Mouse (Mus musculus) right cerebral cortex, postnatal 10 days (tissue): Measurements from ENCODE around the gene Acvr1b.

Experiments
- DNase-seq, 2 experiments: peaks; one replicate each; pipeline ENCODE4 v3.0.0; 2021; ENCODE audit warnings: low spot score in 2 of 2

The Acvr1b gene

GRCm38 (mm10) chr15:101228866-101229590 is 55.2 kb downstream of the Acvr1b start:
- DNase-seq, result no peak

DNA sequence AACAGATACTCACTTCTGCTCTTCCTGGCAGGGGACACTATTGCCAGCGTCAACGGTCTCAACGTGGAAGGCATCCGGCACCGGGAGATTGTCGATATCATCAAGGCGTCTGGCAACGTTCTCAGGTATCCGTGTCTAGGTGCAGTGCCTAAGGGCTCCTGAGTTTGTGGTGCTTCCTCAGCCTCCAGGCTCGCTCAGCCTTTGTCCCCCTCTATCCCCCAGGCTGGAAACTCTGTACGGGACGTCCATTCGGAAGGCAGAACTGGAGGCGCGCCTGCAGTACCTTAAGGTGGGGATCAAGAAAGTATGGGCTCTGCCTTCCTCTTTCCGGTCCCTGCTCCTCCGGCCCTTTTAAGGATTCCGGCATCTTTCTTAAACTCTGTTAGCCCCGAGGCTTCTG is 56.6 kb downstream of the Acvr1b start:
- no peak for DNase-seq

DNA sequence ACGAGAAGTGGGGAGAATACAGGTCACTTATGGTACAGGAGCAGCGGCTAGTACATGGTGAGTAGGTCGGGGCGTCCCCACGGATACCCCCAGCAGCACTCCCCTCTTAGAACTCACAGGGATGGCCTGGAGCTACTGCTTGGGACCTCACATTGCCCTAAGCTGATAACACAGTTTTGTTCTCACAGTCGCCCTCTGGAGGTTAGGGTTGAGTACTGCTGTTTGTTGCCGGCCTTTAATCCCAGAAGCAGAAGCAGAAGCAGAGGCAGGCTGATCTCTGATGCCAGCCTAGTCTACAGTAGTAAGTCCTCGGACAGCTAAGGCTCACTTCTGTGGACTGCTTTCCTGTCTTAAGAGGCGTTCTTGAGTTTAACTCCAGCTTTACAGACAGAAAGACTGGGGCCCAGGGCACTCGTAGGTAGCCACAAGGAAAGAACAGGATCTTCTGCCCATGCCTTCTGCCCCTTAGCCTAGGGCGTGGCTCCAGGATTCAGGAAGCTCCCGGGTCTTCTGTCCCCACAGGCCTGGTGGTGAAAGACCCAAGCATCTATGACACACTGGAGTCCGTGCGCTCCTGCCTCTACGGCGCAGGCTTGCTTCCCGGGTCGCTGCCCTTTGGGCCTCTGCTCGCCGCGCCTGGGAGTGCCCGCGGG is 57.3 kb downstream of the Acvr1b start:
- no peak for DNase-seq

DNA sequence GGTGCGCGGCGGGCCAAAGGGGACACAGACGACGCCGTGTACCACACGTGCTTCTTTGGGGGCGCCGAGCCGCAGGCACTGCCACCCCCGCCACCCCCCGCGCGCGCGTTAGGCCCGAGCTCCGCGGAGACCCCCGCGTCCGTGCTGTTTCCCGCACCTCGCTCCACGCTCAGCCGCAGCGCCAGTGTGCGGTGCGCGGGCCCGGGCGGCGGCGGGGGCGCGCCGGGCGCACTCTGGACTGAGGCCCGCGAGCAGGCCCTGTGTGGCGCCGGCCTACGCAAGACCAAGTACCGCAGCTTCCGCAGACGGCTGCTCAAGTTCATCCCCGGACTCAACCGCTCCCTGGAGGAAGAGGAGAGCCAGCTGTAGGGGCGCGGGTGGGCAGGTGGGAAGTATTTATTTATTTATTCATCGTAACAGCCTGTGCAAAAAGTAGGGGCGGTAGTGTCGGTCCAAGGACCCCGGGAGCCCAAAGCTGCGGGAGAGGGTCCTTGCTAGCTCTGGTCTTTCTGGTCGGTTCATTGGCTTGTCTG is 57.8 kb downstream of the Acvr1b start:
- no peak for DNase-seq

DNA sequence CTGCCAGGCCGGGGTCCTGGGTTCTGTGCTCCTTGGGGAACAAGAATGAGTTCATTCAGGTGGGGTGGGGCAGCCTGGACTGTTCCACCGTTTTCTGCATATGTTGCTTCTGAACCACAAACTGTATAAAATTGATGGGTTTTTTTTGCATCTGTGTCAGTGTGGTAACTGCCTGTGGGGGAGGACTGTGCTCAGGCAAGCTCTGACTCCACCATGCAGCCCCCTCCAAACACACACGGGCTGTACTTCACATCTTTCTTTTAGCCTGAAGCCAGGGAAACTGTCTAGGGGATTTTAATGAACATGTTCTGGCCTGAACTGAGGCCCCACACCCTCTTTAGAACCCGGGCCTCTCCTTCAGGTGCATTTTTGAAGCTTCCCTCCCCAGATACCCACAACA is 58.7 kb downstream of the Acvr1b start:
- no peak for DNase-seq

- no peak for DNase-seq
These were observed 59.3 kb downstream of the Acvr1b start for GRCm38 (mm10) chr15:101233183-101233582.

- no peak for DNase-seq
These were observed 59.9 kb downstream of the Acvr1b start for GRCm38 (mm10) chr15:101233641-101234275.

GRCm38 (mm10) chr15:101234611-101235341 is 60.9 kb downstream of the Acvr1b start:
- no peak for DNase-seq

GRCm38 (mm10) chr15:101235342-101235698 is 61.5 kb downstream of the Acvr1b start:
- no peak for DNase-seq

DNA sequence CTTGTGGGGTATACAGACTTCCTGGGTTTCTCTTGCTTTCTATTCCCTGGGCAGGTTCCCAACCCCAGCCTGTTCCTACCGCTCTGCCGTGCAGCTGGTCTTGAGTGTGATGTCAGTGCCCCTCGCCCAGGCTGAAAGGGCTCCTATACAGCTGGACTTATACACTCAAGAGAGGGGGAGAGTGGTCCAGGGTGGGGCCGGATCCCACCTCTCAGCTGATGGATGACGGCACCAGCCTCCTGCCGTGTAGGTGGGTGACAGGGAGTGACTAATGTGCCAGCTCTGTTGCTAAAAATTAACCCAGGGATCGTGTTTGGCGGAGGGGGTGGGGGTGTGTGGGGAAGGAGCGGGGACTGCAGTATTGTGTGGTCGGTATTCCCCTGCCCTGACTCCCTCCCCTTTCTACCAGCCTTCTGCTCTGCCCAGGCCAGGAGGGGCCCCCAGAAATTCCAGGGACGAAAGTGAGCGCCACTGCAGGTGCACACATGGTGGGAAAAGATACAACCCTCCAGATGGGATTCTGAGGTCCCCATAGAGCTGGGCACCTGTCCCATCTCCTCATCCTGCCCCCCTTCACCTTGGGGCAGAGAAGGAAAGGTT is 62.0 kb downstream of the Acvr1b start:
- peak; percentile 68 to 73 for DNase-seq

DNA sequence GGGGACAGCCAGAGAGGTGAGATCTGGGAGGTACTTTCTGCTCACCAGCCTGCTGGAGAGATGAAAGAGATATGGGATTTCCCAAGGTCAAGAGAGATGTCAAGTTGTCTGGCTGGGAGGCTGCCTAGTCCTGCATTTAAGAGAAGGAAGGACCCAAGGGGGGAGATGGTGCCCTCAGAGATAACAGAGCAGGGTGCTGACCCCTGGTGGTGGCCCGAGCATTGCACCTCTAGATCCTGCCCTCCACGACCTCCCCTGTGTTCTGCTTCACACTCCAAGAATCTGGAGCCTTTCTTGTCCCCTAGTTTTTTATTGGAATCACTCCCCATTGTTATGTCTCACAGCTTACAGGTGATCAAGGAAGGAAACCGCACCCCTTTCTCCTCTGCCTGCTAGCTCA is 63.0 kb downstream of the Acvr1b start:
- peak in 1 of 2 experiments; percentile 63 for DNase-seq

DNA sequence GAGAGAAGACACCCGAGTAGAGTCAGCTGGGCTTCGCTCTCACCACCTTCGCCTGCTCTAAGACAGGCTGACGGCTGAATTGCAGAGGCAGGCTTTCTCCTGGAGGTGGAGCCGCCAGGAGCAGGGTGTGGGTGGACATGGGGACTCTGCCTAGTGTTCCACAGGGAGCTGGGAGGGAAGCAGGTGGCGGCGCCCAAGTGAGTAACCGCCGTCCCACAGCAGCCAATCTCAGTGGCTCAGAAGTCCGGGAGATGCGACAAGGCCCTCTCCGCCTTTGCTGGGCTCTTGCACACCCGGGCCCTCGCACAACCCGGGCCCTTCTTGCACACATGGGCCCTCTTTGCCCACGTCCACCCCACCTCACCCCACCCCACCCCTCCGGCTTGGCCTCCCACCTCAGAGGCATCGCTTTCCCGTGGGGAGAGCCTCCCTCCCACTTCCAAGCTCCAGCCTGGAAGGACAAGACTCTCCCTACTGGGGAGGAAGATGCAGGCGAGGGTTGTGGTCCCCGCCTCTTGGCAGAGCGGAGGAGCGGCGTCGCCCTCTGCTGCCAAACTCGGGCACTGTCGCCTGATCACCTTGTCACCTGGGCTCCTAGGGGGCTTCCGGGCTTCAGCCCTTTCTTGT is 65.1 kb downstream of the Acvr1b start:
- peak; percentile 73 to 80 for DNase-seq

DNA sequence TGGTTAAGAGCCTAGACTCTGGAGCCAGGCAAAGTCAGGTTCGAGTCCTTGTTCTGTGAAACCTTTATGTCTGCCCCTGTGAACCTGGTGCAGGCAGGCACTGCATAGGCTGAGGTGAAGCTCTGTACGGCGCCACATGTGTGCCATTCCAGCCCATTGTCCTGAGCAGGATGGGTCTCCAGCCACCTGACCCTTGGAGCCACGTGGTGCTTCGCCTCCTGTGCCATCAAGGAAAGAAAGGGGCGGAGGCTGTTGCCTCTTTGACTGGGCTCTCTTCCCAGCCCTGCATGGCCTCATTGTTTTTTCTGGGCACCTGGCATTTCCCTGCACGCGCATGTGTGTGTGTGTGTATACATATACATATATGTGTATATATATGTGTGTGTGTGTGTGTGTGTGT is 66.0 kb downstream of the Acvr1b start:
- no peak for DNase-seq

DNA sequence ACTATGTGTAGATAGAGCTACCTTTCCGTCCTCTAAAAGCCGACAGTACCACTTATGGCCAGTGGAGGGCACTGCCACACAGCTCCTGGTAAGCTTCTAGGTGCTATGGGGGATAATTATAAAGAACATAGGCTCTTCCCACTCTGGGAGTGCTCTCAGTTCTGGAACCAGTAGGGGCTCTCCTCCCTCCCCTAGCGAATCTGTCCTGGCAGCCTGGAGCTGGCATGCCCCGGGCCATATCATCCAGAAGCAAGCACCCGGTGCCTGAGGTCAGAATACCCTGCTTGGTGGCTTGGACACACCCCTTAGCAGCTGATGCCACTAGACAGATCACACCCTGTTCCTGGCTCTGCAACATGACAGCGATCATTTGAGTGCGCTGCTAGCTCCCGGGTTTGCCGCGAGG is 66.9 kb downstream of the Acvr1b start:
- DNase-seq, result peak; percentile 93 to 94

DNA sequence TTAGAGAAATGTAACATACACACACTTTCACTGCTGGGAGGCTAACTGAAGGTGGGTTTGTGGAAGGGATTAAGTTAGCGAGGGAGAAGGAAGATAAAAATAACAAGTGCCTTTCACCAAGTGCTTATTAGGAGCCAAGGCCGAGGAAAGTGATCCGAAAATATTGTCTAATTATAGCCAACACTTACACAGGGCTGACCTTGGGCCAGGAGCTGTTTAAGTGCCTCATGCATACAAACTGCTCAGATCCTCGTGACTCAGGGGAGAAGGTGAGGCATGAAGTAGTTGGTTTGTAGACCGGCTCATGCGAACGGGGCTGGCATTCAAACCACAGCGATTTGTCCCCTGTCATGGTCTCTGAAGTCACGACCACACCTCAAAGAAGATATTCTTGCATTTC is 67.4 kb downstream of the Acvr1b start:
- no peak for DNase-seq

DNA sequence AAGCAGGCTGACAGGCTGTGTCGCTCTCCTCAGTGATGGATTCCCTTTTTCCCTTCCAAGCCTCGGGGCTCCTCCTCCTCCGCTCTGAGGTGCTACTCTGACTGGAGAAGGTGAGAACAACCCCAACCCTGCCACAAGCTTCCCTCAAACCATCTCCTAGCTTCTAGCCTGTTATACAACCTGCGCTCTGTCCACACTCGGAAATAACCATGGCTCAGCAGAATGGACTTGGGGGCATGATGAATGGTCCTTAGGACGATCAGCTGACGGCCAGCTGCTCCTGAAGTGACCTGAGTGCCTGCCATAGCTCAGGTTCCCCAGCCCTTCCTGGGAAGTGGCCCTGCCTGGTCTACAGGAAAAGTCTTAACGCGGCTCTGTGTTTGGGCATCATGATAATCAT is 68.0 kb downstream of the Acvr1b start:
- no peak for DNase-seq

DNA sequence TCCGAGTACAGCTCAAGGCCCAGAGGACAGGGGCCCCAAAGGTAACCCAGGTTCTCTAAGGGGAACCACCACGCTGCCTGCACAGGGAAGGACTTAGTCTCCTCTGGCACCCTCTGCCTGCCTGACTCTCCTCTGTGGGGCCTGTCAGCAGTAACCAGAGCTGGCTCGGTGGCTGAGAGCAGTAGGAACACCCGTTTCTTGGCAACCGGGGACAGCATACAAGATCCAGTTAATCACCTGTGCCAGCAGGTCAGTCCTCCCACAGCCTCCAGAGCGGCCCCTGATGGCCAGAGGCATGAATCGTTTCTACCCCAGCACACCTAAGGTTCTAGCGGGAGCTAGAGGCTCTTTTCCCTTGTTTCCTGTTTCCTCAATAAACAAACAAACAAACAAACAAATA is 68.8 kb downstream of the Acvr1b start:
- no peak for DNase-seq

DNA sequence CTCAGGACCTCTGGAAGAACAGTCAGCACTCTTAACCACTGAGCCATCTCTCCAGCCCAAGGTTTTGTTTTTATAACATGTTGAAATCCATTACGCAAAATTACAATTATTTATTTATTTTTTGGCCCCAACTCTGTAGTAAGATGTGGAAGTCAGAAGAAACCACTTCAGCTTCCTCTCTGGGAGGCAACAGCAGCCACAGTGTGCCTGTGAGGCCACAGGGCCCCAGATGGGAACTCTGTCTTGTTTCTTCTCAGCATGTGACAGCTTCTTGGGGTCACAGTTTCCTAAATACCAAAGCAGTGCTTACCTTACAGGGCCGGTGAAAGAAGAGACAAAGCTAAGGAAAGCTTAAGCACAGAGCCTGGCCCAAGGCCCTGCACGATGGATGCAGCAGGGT is 70.1 kb downstream of the Acvr1b start:
- DNase-seq, result no peak

DNA sequence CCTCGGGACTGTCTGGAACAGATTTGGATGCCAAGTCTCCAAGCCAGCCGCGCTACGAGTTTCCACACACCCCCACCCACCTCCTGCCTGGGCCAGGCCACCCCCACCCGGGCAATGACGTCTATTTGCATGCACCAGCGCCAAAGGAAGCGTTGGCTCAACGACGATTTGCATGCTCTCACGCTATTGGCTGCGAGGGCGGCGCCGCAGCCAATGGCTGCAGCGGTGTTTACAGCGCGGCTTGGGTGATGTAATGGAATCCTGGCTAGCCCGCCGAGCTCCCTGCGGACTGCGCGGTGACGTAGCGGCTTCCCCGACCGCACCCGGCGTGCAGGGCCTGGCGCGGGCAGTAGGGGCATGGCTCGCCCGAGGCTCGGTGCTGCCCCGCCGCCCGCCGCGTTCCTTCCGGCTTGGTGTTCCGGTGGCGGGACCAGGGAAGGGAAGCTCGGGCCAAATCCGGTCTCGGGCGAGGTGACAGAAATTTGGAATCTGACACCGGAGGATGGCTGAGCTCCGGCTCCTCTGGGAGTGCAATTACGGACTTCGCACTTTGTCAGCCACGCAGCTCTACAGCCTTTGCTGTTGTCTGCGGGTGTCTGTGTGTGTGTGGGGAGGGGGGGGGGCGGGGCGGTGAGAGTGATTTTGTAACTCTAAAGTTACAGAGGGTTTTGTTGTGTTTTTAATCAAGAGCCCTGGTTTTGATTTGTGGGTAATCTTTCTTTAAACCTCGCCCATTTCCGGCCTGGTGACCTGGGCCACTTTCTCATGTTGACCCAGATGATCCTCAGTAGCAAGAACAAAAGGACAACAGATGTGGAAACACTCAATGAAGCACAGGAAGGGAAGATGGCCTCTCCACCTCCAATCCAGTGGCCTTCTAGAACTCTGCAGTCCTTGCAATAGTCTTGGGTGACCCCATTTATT is 72.6 kb downstream of the Acvr1b start:
- DNase-seq, result peak; percentile 97 to 98

DNA sequence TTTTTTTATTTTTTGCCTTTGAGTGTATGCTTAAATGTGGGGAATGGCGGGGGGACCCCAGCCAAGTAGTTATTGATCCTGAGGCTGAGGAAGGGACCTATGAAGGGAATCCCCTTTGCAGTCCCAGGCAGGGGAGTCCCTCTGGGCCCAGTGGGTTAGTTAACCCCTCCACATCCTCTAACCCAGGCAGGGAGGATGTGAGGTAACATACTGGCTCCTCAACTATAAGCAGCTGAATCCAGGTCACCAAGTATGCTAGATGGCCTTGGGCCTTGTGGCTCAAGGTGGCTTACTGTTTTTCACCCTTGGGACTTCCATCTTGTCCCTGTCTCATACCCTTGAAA is 73.3 kb downstream of the Acvr1b start:
- DNase-seq, result peak in 1 of 2 experiments; percentile 39
